Comparison of ENCODE assay signal across 21 mouse cellular contexts in the genomic region with DNA sequence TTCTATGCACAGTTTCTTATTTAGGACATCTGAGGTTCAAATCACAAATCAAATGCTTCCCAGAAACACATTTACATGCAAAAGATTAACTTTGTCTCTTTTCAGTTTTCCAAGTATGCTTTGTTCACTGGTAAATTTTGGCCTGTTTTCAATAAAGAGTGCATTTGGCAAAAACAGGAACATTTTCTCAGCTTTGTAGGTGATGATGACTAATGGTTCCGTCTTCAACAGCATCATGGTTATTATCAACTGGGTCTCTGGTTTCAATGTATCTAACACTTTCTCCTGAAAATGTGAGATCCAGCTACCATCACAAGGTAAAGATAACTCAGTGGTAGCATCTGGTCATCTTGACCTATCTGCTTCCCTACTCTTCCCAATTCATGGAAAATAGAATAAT.
"Had no signal": no experiment of that assay in that cellular context is flagged by ENCODE, and none has a peak within 500 bp of the region (broad histone marks: within the 10 kb centered on the region; RNA-seq: fewer than 3 reads in every experiment).

No protein-coding gene starts in this region.

- ATAC-seq: forebrain, embryonic 13.5 days; forebrain, embryonic 14.5 days; forebrain, embryonic 15.5 days; forebrain, embryonic 16.5 days; forebrain, postnatal 0 days had no signal

- DNase-seq: cerebellum, adult 8-10 months; cerebellum, adult 9-10 months; cerebellum, adult 9-11 months; cerebellum, postnatal 10 days; cerebellum, postnatal 14 days; cerebellum, postnatal 25 days; cerebellum, postnatal 36 days; embryo, embryonic 11 days; forebrain, postnatal 0 days; gastrocnemius, adult 2 months; gastrocnemius, postnatal 10 days; gastrocnemius, postnatal 14 days; gastrocnemius, postnatal 25 days; gastrocnemius, postnatal 36 days; heart, adult 11 months; heart, adult 18-20 months; heart, adult 2 months had no signal
